Mouse (Mus musculus): ENCODE results near the gene Lrfn4. TPM values are rescaled to one million over a fixed set of nuclear protein-coding genes. Genes with fewer than 3 reads are reported as not detected.
A peak's percentile ranks its signal among the peaks of the same experiment; 100 is the strongest.

The Lrfn4 gene
- total and polyA plus RNA-seq, 2 experiments from 2014 or later: 1.7 to 45.8 TPM

DNA sequence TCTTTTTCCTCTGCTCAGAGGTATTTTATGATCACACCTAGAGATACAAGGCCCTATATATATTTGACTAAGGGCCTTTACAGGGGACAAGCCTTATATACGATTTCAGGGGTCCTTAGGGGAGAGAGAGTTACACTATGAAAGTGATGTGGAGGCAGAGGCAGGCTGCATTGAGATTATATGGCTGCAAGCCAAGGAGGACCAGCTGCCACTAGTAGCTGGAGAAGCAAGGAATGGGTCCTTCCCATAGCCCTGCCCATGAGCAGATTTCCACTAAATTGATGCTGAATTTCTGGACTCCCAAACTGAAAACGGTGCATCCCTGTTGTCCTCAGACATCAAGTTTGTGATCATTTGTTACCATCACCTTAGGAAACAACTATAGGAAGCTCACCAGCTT lies 31.6 kb downstream of the Lrfn4 start:
- no peak for ATAC-seq (ENCODE audit: insufficient read depth, low read depth)
- H3K4me1 ChIP-seq (ENCODE audit: control insufficient read depth, insufficient read depth): no peaks in the 10 kb centered on the region
- no peaks in the 10 kb centered on the region for H3K27me3 ChIP-seq (ENCODE audit: control insufficient read depth, insufficient read depth, low read length)
- 51% methylated on average over 2 of the region's 2 CpGs for WGBS
- no peaks in the 10 kb centered on the region for H3K36me3 ChIP-seq (replicated peaks; ENCODE audit: control insufficient read depth, insufficient read depth, low read length)
- H3K9me3 ChIP-seq (replicated peaks; ENCODE audit: control insufficient read depth, low read length): no peaks in the 10 kb centered on the region
- no peak overlapping the region for H3K4me3 ChIP-seq (ENCODE audit: low read depth, low read length)
- TF ChIP-seq CTCF (IDR thresholded peaks at IDR 0.05; ENCODE audit: low read depth): no peak
- TF ChIP-seq EP300 (IDR thresholded peaks at IDR 0.05; ENCODE audit: low read depth): no peak
- no peak overlapping the region for H3K4me2 ChIP-seq (ENCODE audit: low read depth, low read length)
- no peak overlapping the region for H3K9ac ChIP-seq (replicated peaks; ENCODE audit: low read depth, low read length)
- DNase-seq (ENCODE audit: low spot score): no peak
- no peak overlapping the region for H3K27ac ChIP-seq (ENCODE audit: low read depth)

DNA sequence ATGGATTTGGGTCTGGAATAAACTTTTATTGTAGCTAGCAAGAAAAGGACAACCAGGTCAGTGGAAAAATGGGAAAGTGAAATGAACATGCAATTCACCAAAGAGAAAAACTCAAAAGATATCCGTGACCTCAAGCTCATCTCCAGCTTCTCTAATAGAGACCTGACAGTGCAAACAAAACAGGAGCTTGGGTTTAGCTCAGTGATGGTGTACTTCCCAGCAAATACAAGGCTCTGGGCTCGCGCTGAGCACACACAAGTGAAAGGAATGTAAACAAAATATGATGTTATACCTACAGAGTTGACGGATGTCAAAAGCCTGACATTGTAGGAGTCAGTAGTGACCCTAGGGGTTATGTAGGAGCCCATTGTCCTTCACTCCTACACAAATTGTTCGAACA lies 36.2 kb downstream of the Lrfn4 start:
- no peak for ATAC-seq (ENCODE audit: insufficient read depth, low read depth)
- H3K9ac ChIP-seq (replicated peaks; ENCODE audit: low read depth, low read length): no peak overlapping the region

GRCm38 (mm10) chr19:4578799-4579198 lies 36.7 kb downstream of the Lrfn4 start:
- no peaks in the 10 kb centered on the region for H3K9me3 ChIP-seq (replicated peaks; ENCODE audit: control insufficient read depth, low read length)
- no peak for ATAC-seq (ENCODE audit: insufficient read depth, low read depth)
- no peaks in the 10 kb centered on the region for H3K36me3 ChIP-seq (replicated peaks; ENCODE audit: control insufficient read depth, insufficient read depth, low read length)
- no peak overlapping the region for H3K27ac ChIP-seq (ENCODE audit: low read depth)
- H3K4me3 ChIP-seq (ENCODE audit: low read depth, low read length): no peak overlapping the region
- TF ChIP-seq EP300 (IDR thresholded peaks at IDR 0.05; ENCODE audit: low read depth) (no peak), CTCF (IDR thresholded peaks at IDR 0.05; ENCODE audit: low read depth) (no peak)
- DNase-seq (ENCODE audit: low spot score): no peak
- H3K4me1 ChIP-seq (ENCODE audit: control insufficient read depth, insufficient read depth): no peaks in the 10 kb centered on the region
- no peak overlapping the region for H3K4me2 ChIP-seq (ENCODE audit: low read depth, low read length)
- H3K9ac ChIP-seq (replicated peaks; ENCODE audit: low read depth, low read length): no peak overlapping the region
- WGBS: 30% methylated on average over 2 of the region's 2 CpGs
- H3K27me3 ChIP-seq (ENCODE audit: control insufficient read depth, insufficient read depth, low read length): no peaks in the 10 kb centered on the region

More for the DNA sequence above, 36.2 kb downstream of the Lrfn4 start:
- no peak overlapping the region for H3K4me2 ChIP-seq (ENCODE audit: low read depth, low read length)
- DNase-seq (ENCODE audit: low spot score): no peak
- no peaks in the 10 kb centered on the region for H3K27me3 ChIP-seq (ENCODE audit: control insufficient read depth, insufficient read depth, low read length)
- no peaks in the 10 kb centered on the region for H3K4me1 ChIP-seq (ENCODE audit: control insufficient read depth, insufficient read depth)
- TF ChIP-seq EP300 (IDR thresholded peaks at IDR 0.05; ENCODE audit: low read depth) (no peak), CTCF (IDR thresholded peaks at IDR 0.05; ENCODE audit: low read depth) (no peak)
- H3K4me3 ChIP-seq (ENCODE audit: low read depth, low read length): no peak overlapping the region
- H3K9me3 ChIP-seq (replicated peaks; ENCODE audit: control insufficient read depth, low read length): no peaks in the 10 kb centered on the region
- 78% methylated on average over 5 of the region's 5 CpGs for whole genome bisulfite sequencing
- no peaks in the 10 kb centered on the region for H3K36me3 ChIP-seq (replicated peaks; ENCODE audit: control insufficient read depth, insufficient read depth, low read length)
- no peak overlapping the region for H3K27ac ChIP-seq (ENCODE audit: low read depth)

- Histone ChIP-seq H3K9me3 (replicated peaks; ENCODE audit: control insufficient read depth, low read length) (no peaks in the 10 kb centered on the region), H3K27me3 (ENCODE audit: control insufficient read depth, insufficient read depth, low read length) (no peaks in the 10 kb centered on the region), H3K36me3 (replicated peaks; ENCODE audit: control insufficient read depth, insufficient read depth, low read length) (no peaks in the 10 kb centered on the region), H3K27ac (ENCODE audit: low read depth) (no peak overlapping the region), H3K4me2 (ENCODE audit: low read depth, low read length) (no peak overlapping the region), H3K9ac (replicated peaks; ENCODE audit: low read depth, low read length) (no peak overlapping the region), H3K4me1 (ENCODE audit: control insufficient read depth, insufficient read depth) (peaks cover 5% of the 10 kb centered on the region; the same call in 1 of the 2 replicates), H3K4me3 (ENCODE audit: low read depth, low read length) (no peak overlapping the region)
- ATAC-seq (ENCODE audit: insufficient read depth, low read depth) (no peak), DNase-seq (ENCODE audit: low spot score) (no peak)
- 83% methylated on average over 1 of the region's 1 CpGs for WGBS
- TF ChIP-seq EP300 (IDR thresholded peaks at IDR 0.05; ENCODE audit: low read depth): no peak
- 0 out of 2 replicates have a peak, but pooled peaks have one; percentile 16 for TF ChIP-seq CTCF (IDR thresholded peaks at IDR 0.05; ENCODE audit: low read depth)
Measured at GRCm38 (mm10) chr19:4573241-4573640, 42.2 kb downstream of the Lrfn4 start.

DNA sequence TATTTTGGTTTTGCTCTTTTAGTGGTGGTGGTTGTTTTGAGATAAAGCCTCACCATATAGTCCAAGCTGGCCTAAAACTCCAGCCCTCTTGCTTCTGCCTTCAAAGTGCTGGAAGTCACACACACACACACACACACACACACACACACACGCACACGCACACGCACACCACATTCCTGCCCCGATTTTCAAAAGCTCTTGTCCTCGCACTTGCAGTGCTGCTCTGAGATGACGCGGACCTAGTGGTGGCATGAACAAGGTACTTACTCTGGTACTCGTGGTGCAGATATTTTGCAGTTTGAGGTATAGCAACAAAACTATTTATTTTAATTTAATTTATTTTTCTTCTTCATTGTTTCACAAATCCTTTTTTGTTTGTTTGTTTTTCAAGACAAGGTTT lies 43.0 kb downstream of the Lrfn4 start:
- H3K9ac ChIP-seq (replicated peaks; ENCODE audit: low read depth, low read length): no peak overlapping the region
- no peak for DNase-seq (ENCODE audit: low spot score)
- H3K36me3 ChIP-seq (replicated peaks; ENCODE audit: control insufficient read depth, insufficient read depth, low read length): no peaks in the 10 kb centered on the region
- no peak overlapping the region for H3K27ac ChIP-seq (ENCODE audit: low read depth)
- no peak overlapping the region for H3K4me3 ChIP-seq (ENCODE audit: low read depth, low read length)
- no peak for ATAC-seq (ENCODE audit: insufficient read depth, low read depth)
- H3K9me3 ChIP-seq (replicated peaks; ENCODE audit: control insufficient read depth, low read length): no peaks in the 10 kb centered on the region
- no peak overlapping the region for H3K4me2 ChIP-seq (ENCODE audit: low read depth, low read length)
- TF ChIP-seq EP300 (IDR thresholded peaks at IDR 0.05; ENCODE audit: low read depth) (no peak), CTCF (IDR thresholded peaks at IDR 0.05; ENCODE audit: low read depth) (no peak)
- H3K27me3 ChIP-seq (ENCODE audit: control insufficient read depth, insufficient read depth, low read length): no peaks in the 10 kb centered on the region
- 83% methylated on average over 8 of the region's 8 CpGs for WGBS
- peaks cover 5% of the 10 kb centered on the region; the same call in 1 of the 2 replicates for H3K4me1 ChIP-seq (ENCODE audit: control insufficient read depth, insufficient read depth)

DNA sequence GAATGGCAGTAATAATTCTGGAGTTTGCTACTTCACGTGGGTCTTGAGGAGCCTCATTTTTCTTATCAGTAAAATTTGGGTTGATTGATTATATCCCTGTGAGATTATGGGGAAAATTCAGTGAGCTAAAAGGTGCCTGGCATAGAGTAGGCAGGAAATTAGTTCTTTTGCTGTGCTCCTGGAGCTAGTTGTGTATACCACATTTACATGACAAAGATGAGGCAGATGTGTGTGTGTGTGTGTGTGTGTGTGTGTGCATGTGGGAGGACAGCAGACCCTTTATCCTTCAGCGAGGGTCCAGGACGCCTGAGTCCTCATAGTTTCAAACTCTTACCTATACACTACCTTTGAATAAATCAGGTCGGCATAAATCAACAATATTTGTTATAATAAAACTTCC lies 43.4 kb downstream of the Lrfn4 start:
- TF ChIP-seq CTCF (IDR thresholded peaks at IDR 0.05; ENCODE audit: low read depth) (no peak), EP300 (IDR thresholded peaks at IDR 0.05; ENCODE audit: low read depth) (no peak)
- no peak for DNase-seq (ENCODE audit: low spot score)

More for the DNA sequence above, 43.4 kb downstream of the Lrfn4 start:
- no peak for ATAC-seq (ENCODE audit: insufficient read depth, low read depth)
- 76% methylated on average over 4 of the region's 4 CpGs for WGBS
- Histone ChIP-seq H3K27ac (ENCODE audit: low read depth) (no peak overlapping the region), H3K4me2 (ENCODE audit: low read depth, low read length) (no peak overlapping the region), H3K9me3 (replicated peaks; ENCODE audit: control insufficient read depth, low read length) (no peaks in the 10 kb centered on the region), H3K36me3 (replicated peaks; ENCODE audit: control insufficient read depth, insufficient read depth, low read length) (no peaks in the 10 kb centered on the region), H3K27me3 (ENCODE audit: control insufficient read depth, insufficient read depth, low read length) (no peaks in the 10 kb centered on the region), H3K9ac (replicated peaks; ENCODE audit: low read depth, low read length) (no peak overlapping the region), H3K4me1 (ENCODE audit: control insufficient read depth, insufficient read depth) (peaks cover 5% of the 10 kb centered on the region; the same call in 1 of the 2 replicates), H3K4me3 (ENCODE audit: low read depth, low read length) (no peak overlapping the region)

Measured in heart, postnatal 0 days (tissue).